Mouse (Mus musculus) thymus, adult 2 months (tissue): Measurements from ENCODE around the gene Dst.

Source experiments
- CTCF ChIP-seq: fragments of 200-500 bp; IDR thresholded peaks from 2 replicates; pipeline ENCODE4 v1.5.1; 2012; ENCODE audit warnings: mild to moderate bottlenecking, control low read depth, low read length, moderate library complexity, borderline replicate concordance; ENCODE audit not compliant: control insufficient read depth, poor library complexity, insufficient read depth; ENCODE audit errors: extremely low read depth
- POLR2A ChIP-seq: fragments of 200-500 bp; IDR thresholded peaks from 2 replicates; pipeline ENCODE4 v1.6.1; 2012; ENCODE audit warnings: mild to moderate bottlenecking, low read length, control low read depth, moderate library complexity; ENCODE audit not compliant: control insufficient read depth, poor library complexity, insufficient read depth; ENCODE audit errors: extremely low read depth

DNA sequence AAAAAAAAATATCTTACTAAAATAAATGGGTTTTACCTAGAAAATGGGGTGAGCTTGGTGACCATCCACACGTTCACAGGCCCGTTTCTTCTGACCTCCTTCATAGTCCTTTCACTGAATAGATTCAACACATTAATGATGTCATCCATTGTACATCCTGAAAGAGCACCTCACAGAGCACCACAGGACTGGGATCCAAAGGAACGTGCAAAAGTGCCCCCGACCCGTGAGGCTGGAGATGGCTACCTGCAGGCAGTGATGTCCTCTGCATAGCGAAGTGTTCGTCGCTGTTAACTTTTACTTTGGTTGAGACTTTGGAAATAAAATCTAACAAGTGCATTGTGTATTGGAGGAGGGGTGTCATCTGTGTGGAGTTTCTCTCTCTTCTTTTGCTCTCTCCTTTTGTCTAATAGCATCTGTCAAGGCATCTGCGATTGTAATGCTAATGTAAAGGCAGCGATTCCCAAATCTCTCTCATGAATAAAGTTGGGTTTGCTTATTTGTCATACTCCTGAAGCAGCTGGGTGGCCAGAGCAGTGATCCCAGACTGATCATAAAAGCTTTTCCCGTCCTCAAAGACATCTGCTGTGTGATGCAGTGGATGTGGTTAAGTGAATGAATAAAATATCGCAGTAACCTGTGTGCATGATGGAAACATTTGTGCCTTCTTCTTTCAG lies 275.4 kb downstream of the Dst start:
- no peak for TF ChIP-seq CTCF
- no peak for TF ChIP-seq POLR2A
